Mouse (Mus musculus): Measurements from ENCODE around the gene Mtmr12. TPM values are rescaled to one million over a fixed set of nuclear protein-coding genes. Genes with fewer than 3 reads are reported as not detected.
"Not testable (repeated sequence)": the region's sequence is repeated elsewhere in the genome, so short reads cannot be mapped to it uniquely, and the experiment has no call there.

The Mtmr12 gene
- 18.7 and 19.0 TPM in 2 replicates for polyA plus RNA-seq (2016; fragmentation: Nextera tagmentation; extraction: Ambion mirVana)

GRCm38 (mm10) chr15:12204319-12205159 lies at the start of gene Mtmr12:
Gene Mtmr12, plus strand, starts transcription at chr15:12205028.
- H3K9me3 ChIP-seq = no peaks in the 10 kb centered on the region
- H3K4me1 ChIP-seq = peaks cover 36% of the 10 kb centered on the region
- no peaks in the 10 kb centered on the region for H3K27me3 ChIP-seq (ENCODE audit: insufficient read depth, poor library complexity, severe bottlenecking)
- 2% methylated on average over 57 of the region's 58 CpGs for WGBS
- H3K27ac ChIP-seq = peak within 1 kb of the TSS; percentile 97
- DNase-seq (ENCODE audit: low spot score) = peak; percentile 100
- peak within 1 kb of the TSS; percentile 97 for H3K4me3 ChIP-seq
- peaks cover 3% of the 10 kb centered on the region; the same call in 1 of the 2 replicates for H3K36me3 ChIP-seq

- DNase-seq (ENCODE audit: low spot score) = no peak
- Histone ChIP-seq H3K4me3 (no peak overlapping the region), H3K27ac (no peak overlapping the region), H3K9me3 (no peaks in the 10 kb centered on the region), H3K27me3 (ENCODE audit: insufficient read depth, poor library complexity, severe bottlenecking) (no peaks in the 10 kb centered on the region), H3K4me1 (no peaks in the 10 kb centered on the region), H3K36me3 (peaks cover 86% of the 10 kb centered on the region)
- WGBS = 85% methylated on average over 5 of the region's 5 CpGs
Measured at GRCm38 (mm10) chr15:12178126-12178525, 26.7 kb upstream of the Mtmr12 start.

- H3K4me3 ChIP-seq; H3K9me3 ChIP-seq; H3K4me1 ChIP-seq; DNase-seq (ENCODE audit: low spot score); H3K27ac ChIP-seq; H3K27me3 ChIP-seq (ENCODE audit: insufficient read depth, poor library complexity, severe bottlenecking): not testable (repeated sequence)
- WGBS = 75% methylated on average over 13 of the region's 13 CpGs
- peaks cover 78% of the 10 kb centered on the region for H3K36me3 ChIP-seq
Measured at GRCm38 (mm10) chr15:12181181-12181805, 23.5 kb upstream of the Mtmr12 start.

- H3K9me3 ChIP-seq = no peaks in the 10 kb centered on the region
Measured at GRCm38 (mm10) chr15:12193880-12194816, 10.7 kb upstream of the Mtmr12 start.

GRCm38 (mm10) chr15:12194817-12195735 lies 9.8 kb upstream of the Mtmr12 start:
- Histone ChIP-seq H3K36me3 (peaks cover 10% of the 10 kb centered on the region), H3K4me1 (peaks cover 38% of the 10 kb centered on the region), H3K27me3 (ENCODE audit: insufficient read depth, poor library complexity, severe bottlenecking) (no peaks in the 10 kb centered on the region), H3K4me3 (peak overlapping the region; percentile 41), H3K27ac (peak overlapping the region; percentile 77), H3K9me3 (no peaks in the 10 kb centered on the region)
- no peak for DNase-seq (ENCODE audit: low spot score)
- 46% methylated on average over 20 of the region's 20 CpGs for WGBS

More at GRCm38 (mm10) chr15:12193880-12194816, 10.7 kb upstream of the Mtmr12 start:
- 25% methylated on average over 25 of the region's 25 CpGs for WGBS
- no peaks in the 10 kb centered on the region for H3K27me3 ChIP-seq (ENCODE audit: insufficient read depth, poor library complexity, severe bottlenecking)
- peak; percentile 89 for DNase-seq (ENCODE audit: low spot score)
- H3K27ac ChIP-seq = peak overlapping the region; percentile 77
- peaks cover 38% of the 10 kb centered on the region for H3K4me1 ChIP-seq
- H3K36me3 ChIP-seq = peaks cover 13% of the 10 kb centered on the region
- H3K4me3 ChIP-seq = peak overlapping the region; percentile 41

GRCm38 (mm10) chr15:12195966-12196365 lies 8.9 kb upstream of the Mtmr12 start:
- Histone ChIP-seq H3K4me1 (peaks cover 38% of the 10 kb centered on the region), H3K36me3 (0 out of 2 replicates have a peak, but pooled peaks cover 2% of the 10 kb centered on the region), H3K27me3 (ENCODE audit: insufficient read depth, poor library complexity, severe bottlenecking) (no peaks in the 10 kb centered on the region), H3K27ac (peak overlapping the region; percentile 73; the same call in 1 of the 2 replicates), H3K9me3 (no peaks in the 10 kb centered on the region), H3K4me3 (no peak overlapping the region)
- WGBS = 84% methylated on average over 5 of the region's 6 CpGs
- no peak for DNase-seq (ENCODE audit: low spot score)

GRCm38 (mm10) chr15:12196410-12197191 lies 8.2 kb upstream of the Mtmr12 start:
- Histone ChIP-seq H3K4me3 (peak overlapping the region; percentile 34), H3K36me3 (no peaks in the 10 kb centered on the region), H3K27ac (peak overlapping the region; percentile 73; the same call in 1 of the 2 replicates), H3K27me3 (ENCODE audit: insufficient read depth, poor library complexity, severe bottlenecking) (no peaks in the 10 kb centered on the region), H3K9me3 (no peaks in the 10 kb centered on the region), H3K4me1 (peaks cover 38% of the 10 kb centered on the region)
- 24% methylated on average over 22 of the region's 22 CpGs for whole genome bisulfite sequencing
- DNase-seq (ENCODE audit: low spot score) = no peak

- DNase-seq (ENCODE audit: low spot score) = no peak
- Histone ChIP-seq H3K4me1 (peaks cover 38% of the 10 kb centered on the region), H3K9me3 (no peaks in the 10 kb centered on the region), H3K4me3 (no peak overlapping the region), H3K27me3 (ENCODE audit: insufficient read depth, poor library complexity, severe bottlenecking) (no peaks in the 10 kb centered on the region), H3K27ac (peak overlapping the region; percentile 73; the same call in 1 of the 2 replicates), H3K36me3 (no peaks in the 10 kb centered on the region)
- WGBS = 82% methylated on average over 6 of the region's 6 CpGs
Measured at GRCm38 (mm10) chr15:12197361-12197760, 7.5 kb upstream of the Mtmr12 start.

- H3K36me3 ChIP-seq = no peaks in the 10 kb centered on the region
- H3K9me3 ChIP-seq = no peaks in the 10 kb centered on the region
- H3K4me3 ChIP-seq = no peak overlapping the region
- no peak for DNase-seq (ENCODE audit: low spot score)
- WGBS = 86% methylated on average over 7 of the region's 7 CpGs
- H3K4me1 ChIP-seq = peaks cover 28% of the 10 kb centered on the region
- H3K27me3 ChIP-seq (ENCODE audit: insufficient read depth, poor library complexity, severe bottlenecking) = no peaks in the 10 kb centered on the region
- no peak overlapping the region for H3K27ac ChIP-seq
Measured at GRCm38 (mm10) chr15:12200021-12200420, 4.8 kb upstream of the Mtmr12 start.

GRCm38 (mm10) chr15:12201856-12202255 lies 3.0 kb upstream of the Mtmr12 start:
- Histone ChIP-seq H3K27me3 (ENCODE audit: insufficient read depth, poor library complexity, severe bottlenecking) (no peaks in the 10 kb centered on the region), H3K36me3 (no peaks in the 10 kb centered on the region), H3K27ac (no peak overlapping the region), H3K4me3 (no peak overlapping the region), H3K4me1 (peaks cover 24% of the 10 kb centered on the region), H3K9me3 (no peaks in the 10 kb centered on the region)
- no peak for DNase-seq (ENCODE audit: low spot score)

GRCm38 (mm10) chr15:12202456-12202855 lies 2.4 kb upstream of the Mtmr12 start:
- Histone ChIP-seq H3K4me1 (peaks cover 25% of the 10 kb centered on the region), H3K27ac (no peak overlapping the region), H3K4me3 (no peak overlapping the region), H3K9me3 (no peaks in the 10 kb centered on the region), H3K27me3 (ENCODE audit: insufficient read depth, poor library complexity, severe bottlenecking) (no peaks in the 10 kb centered on the region), H3K36me3 (no peaks in the 10 kb centered on the region)
- WGBS = 85% methylated on average over 3 of the region's 3 CpGs
- no peak for DNase-seq (ENCODE audit: low spot score)

Measured in heart, embryonic 10.5 days (tissue).